Mouse (Mus musculus): Measurements from ENCODE around the gene Hoxc6.

DNA sequence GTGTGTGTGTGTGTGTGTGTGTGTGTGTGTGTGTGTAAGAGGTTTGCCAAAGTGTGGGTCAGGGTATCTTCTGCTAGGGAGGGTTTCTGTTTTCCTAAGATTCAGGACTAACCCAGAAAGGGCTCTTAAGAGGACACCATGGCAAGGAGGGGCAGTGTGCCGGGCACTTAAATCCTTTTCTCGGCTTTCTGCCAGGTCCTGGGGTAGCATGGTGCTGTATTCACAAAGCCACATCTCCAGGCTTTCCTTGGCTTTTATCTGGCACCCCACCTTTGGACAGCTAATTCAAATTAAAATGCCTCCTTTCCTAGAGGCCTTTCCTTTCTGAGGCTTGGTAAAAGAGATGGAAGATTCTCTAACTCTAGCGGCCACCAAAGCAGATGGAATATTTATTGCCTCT lies 41.6 kb downstream of the Hoxc6 start:
- TF ChIP-seq CTCF (IDR thresholded peaks at IDR 0.05; ENCODE audit: borderline replicate concordance, insufficient read depth, low read depth, low read length) (no peak), POLR2A (IDR thresholded peaks at IDR 0.05; ENCODE audit: borderline replicate concordance, insufficient read depth, low read length) (no peak)

All from cerebellum, adult 2 months (tissue).